Mouse (Mus musculus): ENCODE data around the gene B4galt2.

GRCm38 (mm10) chr4:117895339-117895738, 12.1 kb upstream of the B4galt2 start:
- TF ChIP-seq CTCF (IDR thresholded peaks at IDR 0.05), result no peak
- TF ChIP-seq EP300 (IDR thresholded peaks at IDR 0.05; ENCODE audit: insufficient read depth, low read depth, low read length), result no peak
